Mouse (Mus musculus) granulocyte monocyte progenitor cell, adult 5-6 weeks (primary cell): ENCODE measurements around the gene Tas1r3. TPM values are rescaled to one million over a fixed set of nuclear protein-coding genes. Genes with fewer than 3 reads are reported as not detected.

Experiments used
- ATAC-seq: replicated peaks from 2 replicates; pipeline ENCODE4 v1.8.0; 2016; ENCODE audit warnings: mild to moderate bottlenecking, moderate TSS enrichment, inconsistent platforms; ENCODE audit not compliant: poor library complexity, severe bottlenecking
- total RNA-seq, 2 experiments: library from RNA; stranded (forward) in 1 of 2; stranded (reverse) in 1 of 2; fragments of 200-712, 200-1000 nt in 1 of 2; fragments of >200 nt in 1 of 2; fragmentation: Nextera tagmentation in 1 of 2; gene quantifications; 2 replicates each; pipeline ENCODE4 v1.2.3; 2014 to 2017

Gene Tas1r3
- total RNA-seq, 2 experiments from 2014 or later, result 0.93 TPM; not detected in 1

GRCm38 (mm10) chr4:155846871-155847578 lies 16.1 kb downstream of the Tas1r3 start, which contains the start of gene Dvl1:
Gene Dvl1, plus strand, starts transcription at chr4:155847402.
- ATAC-seq, result peak; percentile 75

GRCm38 (mm10) chr4:155843231-155843630 lies 19.9 kb downstream of the Tas1r3 start:
- no peak for ATAC-seq

- 0 out of 2 replicates have a peak, but pooled peaks have one; percentile 1 for ATAC-seq
These were observed 21.4 kb downstream of the Tas1r3 start for GRCm38 (mm10) chr4:155841651-155842270.

DNA sequence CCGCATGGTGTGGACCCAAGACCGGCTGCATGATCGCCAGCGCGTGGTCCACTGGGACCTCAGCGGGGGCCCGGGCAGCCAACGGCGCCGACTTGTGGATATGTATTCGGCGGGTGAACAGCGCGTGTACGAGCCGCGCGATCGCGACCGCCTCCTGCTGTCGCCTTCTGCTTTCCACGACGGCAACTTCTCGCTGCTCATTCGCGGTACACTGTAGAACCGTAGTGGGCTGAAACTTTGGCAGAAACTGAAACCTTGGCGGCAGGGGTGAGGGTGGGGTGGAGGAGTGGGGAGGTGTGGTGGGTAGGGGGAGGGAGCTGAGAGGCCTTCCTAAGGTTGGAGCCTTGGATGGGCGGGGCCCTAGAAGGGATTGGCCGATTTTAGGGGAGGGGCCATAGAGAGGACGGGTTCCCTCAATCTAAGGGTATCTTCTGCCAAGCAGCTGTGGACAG lies 22.1 kb downstream of the Tas1r3 start:
- ATAC-seq, result peak; percentile 65

DNA sequence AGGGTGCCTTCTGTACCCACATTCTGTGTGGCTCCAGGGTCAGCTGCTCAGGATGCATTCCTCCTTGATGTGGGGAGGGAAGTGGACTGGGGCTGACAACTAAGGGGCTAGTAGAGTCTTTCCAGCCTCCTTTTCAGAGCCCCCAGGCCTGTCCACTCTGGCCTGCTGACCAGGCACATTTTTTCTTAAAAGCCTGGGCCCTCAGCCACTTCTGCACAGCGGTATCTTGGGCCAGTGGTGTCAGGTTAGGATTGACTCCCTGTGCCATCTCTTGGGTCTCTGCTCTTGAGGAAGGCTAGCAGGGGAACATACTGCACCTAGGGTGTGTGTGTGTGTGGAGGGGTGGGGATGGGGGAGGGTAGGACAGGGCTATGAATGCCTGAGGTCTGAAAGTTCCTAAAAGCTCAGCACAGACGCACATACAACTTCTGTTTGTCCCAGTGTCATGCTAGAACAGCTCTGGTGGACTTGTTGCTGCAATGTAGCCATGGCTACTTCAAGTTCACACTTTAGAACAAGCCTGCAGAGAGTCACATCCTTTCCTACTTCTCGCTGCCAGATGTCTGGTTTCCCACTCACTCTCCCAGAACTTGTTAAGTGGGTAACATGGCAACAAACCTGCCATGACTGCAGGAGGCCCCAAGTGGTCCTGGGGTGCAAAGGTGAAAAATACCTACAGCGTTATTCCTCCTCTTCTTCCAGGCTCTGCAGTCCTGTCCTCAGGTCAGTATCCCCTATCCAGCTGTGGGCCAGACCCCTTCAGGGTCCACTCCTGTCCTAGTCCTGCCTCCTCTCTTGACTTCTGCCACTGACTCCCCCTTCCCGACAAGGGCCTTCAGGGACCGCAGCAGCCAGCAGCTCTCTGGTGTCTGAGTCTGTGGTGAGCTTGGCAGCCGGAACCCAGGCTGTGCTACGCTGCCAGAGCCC lies 22.8 kb downstream of the Tas1r3 start:
- ATAC-seq, result no peak

GRCm38 (mm10) chr4:155839483-155839910 lies 23.7 kb downstream of the Tas1r3 start, which contains the start of gene Mxra8:
Gene Mxra8, plus strand, starts transcription at chr4:155839680.
- ATAC-seq, result no peak

- no peak for ATAC-seq
These were observed 24.7 kb downstream of the Tas1r3 start for GRCm38 (mm10) chr4:155838187-155839153.

- peak; percentile 36 for ATAC-seq
These were observed 25.7 kb downstream of the Tas1r3 start for GRCm38 (mm10) chr4:155837404-155838010.

DNA sequence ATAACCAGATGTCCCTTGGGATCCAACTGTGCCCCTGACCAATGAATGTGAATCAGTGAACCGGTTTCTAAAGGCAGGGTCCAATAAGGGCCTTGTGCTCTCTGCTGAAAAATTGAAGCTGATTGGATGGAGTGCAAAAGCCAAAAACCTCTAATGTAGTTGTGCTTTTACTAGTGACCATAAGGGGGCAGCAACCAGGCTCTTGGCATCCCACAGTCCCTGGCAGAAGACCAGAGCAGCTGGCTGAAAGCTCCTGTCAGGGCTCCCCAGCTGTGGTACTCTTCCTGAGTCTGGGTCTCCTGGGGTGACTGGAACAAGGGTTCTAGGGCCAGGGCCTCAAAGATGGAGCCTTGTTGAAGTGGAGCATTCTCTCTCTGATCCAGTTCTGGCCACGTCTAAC lies 29.3 kb downstream of the Tas1r3 start:
- peak; percentile 42 for ATAC-seq

GRCm38 (mm10) chr4:155833234-155833633 lies 29.9 kb downstream of the Tas1r3 start:
- 0 out of 2 replicates have a peak, but pooled peaks have one; percentile 8 for ATAC-seq

GRCm38 (mm10) chr4:155832321-155832720 lies 30.8 kb downstream of the Tas1r3 start:
- ATAC-seq, result no peak

GRCm38 (mm10) chr4:155831831-155832230 lies 31.3 kb downstream of the Tas1r3 start:
- ATAC-seq, result no peak; the same call in 1 of the 2 replicates

- peak; percentile 84 for ATAC-seq
These were observed 31.9 kb downstream of the Tas1r3 start, which contains the start of gene Aurkaip1 for GRCm38 (mm10) chr4:155831205-155831766. Gene Aurkaip1, plus strand, starts transcription at chr4:155831272.

- no peak for ATAC-seq
These were observed 32.6 kb downstream of the Tas1r3 start for GRCm38 (mm10) chr4:155830596-155830995.

DNA sequence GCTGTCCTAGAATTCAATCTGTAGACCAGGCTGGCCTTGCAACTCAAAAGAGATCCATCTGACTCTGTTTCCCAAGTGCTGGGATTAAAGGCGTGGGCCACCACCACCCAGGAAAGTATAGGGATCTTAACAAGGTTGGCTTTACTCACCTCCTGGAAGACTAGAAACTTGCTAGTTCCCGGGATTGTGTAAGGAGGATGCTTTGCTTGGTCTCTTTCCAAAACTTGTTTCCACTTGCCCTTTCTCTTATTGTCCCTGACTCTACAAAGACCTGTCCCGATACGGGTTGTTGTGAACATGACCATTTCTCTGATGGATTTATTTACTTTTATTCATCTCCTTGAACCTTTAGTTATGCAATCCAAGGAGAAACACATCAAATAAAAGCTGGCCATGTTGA lies 33.3 kb downstream of the Tas1r3 start:
- ATAC-seq, result no peak

DNA sequence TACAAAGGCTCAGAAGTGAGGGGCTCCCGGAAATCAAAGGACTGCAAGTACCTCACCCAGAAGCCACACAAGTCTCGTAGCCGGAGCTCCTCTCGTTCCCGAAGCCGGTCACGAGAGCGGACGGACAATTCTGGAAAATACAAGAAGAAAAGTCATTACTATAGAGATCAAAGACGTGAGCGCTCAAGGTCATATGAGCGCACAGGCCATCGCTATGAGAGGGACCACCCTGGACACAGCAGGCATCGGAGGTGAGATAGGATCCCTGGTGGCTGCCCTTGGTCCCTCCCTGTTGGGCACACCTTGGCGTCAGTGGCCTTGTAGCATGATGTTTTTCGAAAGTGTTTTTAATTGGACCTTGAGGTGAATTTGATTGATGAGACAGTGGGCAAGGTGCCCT lies 39.7 kb downstream of the Tas1r3 start:
- ATAC-seq, result no peak

DNA sequence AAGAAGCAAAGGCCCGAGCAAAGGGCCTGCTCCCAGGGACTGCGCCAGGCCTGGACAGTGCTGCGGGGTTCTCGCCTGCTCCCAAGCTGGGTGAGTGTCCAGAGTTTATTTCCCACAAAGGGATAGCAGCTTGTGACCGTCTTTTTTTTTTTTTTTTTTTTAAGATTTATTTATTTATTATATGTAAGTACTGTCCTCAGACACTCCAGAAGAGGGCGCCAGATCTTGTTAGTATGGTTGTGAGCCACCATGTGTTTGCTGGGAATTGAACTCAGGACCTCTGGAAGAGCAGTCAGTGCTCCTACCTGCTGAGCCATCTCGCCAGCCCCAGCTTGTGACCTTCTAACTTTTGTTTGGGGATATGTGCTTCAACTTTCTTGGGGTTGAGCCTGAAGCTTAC lies 42.1 kb downstream of the Tas1r3 start:
- ATAC-seq, result 0 out of 2 replicates have a peak, but pooled peaks have one; percentile 22

- ATAC-seq, result no peak
These were observed 45.6 kb downstream of the Tas1r3 start for GRCm38 (mm10) chr4:155817533-155817932.
